Mouse (Mus musculus) testis, adult 2 months (tissue): ENCODE measurements at regions not wholly inside any gene's neighbourhood (a gene's known extent, or its start where the extent isn't known, plus 50 kb on each side); places are given as distances from the start of the nearest gene placed in this dataset.

Source experiments
- CTCF ChIP-seq: fragments of 200-500 bp; IDR thresholded peaks from 2 replicates; pipeline ENCODE4 v1.5.1; 2012; ENCODE audit warnings: low read depth, mild to moderate bottlenecking, inconsistent platforms, low read length, moderate library complexity; ENCODE audit not compliant: control insufficient read depth, insufficient read depth, insufficient replicate concordance
- POLR2A ChIP-seq: fragments of 200-500 bp; IDR thresholded peaks from 2 replicates; pipeline ENCODE4 v1.6.1; 2012; ENCODE audit warnings: low read depth, mild to moderate bottlenecking, inconsistent platforms, low read length, moderate library complexity; ENCODE audit not compliant: control insufficient read depth

DNA sequence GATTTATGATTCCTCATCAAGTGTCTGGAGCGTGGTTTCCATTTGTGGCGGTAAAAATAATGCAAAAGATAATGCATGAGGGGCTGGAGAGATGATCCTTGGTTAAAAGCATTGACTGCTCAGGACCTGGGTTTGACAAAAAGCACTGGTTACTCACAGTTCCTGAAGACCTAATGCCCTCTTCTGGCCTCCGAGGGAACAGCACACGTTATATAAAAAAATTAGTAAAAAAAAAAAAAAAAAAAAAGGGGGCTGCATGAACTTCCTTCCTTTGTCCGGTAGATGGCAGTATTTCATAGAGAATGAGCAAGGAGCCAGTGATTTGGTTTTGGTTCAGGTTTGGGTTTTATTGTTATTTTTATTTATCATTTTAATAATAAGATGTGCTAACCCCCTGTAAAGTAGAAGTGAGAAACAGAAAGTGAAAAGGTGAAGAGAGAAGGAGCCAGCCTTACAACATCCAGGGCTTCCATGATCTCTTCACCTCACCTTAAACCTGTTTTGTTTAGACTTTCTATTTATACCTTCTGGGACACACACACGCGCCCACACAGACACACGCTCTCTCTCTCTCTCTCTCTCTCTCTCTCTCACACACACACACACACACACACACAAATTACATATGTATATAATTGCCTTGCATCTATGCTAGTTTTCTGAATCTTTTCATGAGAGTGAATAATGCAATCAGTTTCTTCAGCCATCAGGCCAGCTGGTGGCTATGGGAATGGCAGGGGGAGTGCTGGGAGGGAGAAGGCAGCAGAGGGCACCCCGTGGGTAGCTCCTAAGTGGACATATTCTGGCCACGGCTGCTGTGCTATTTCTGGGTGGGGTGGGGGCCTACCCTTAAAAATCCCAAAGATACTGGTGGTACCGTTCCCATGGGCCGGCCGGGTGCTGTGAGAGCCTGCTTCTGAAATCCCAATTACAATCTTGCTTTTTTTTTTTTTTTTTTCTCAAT is 230.0 kb downstream of the Poteg start:
- TF ChIP-seq CTCF (no peak), POLR2A (no peak)
